Mouse (Mus musculus) cerebral cortex, adult 2 months (tissue): Measurements from ENCODE around the gene Gm21994.

Source experiments
- WGBS: fragments of 180-500 bp; shearing (Covaris S2); methylation state at CpG from one replicate; pipeline ENCODE4 v1.1.7; 2018; 5-methylcytosine and 5-hydroxymethylcytosine counted together

The Gm21994 gene

GRCm38 (mm10) chr2:150255491-150255890 is at the start of gene Gm21994:
Gene Gm21994, minus strand, starts transcription at chr2:150255591.
- WGBS = 46% methylated on average over 2 of the region's 2 CpGs

- WGBS = 31% methylated on average over 1 of the region's 1 CpGs
Measured at GRCm38 (mm10) chr2:150299096-150299495, 43.7 kb upstream of the Gm21994 start.

- WGBS = 89% methylated on average over 6 of the region's 6 CpGs
Measured at GRCm38 (mm10) chr2:150293669-150294068, 38.3 kb upstream of the Gm21994 start.

GRCm38 (mm10) chr2:150257291-150257690 is 1.9 kb upstream of the Gm21994 start, which contains the start of gene Gm14124:
Gene Gm14124, plus strand, starts transcription at chr2:150257517.
- 84% methylated on average over 4 of the region's 4 CpGs for WGBS

GRCm38 (mm10) chr2:150256861-150257260 is 1.5 kb upstream of the Gm21994 start:
- 57% methylated on average over 2 of the region's 2 CpGs for WGBS

GRCm38 (mm10) chr2:150243211-150243610 is 12.2 kb downstream of the Gm21994 start:
- WGBS = 90% methylated on average over 2 of the region's 2 CpGs

- WGBS = 14% methylated on average over 4 of the region's 4 CpGs
Measured at GRCm38 (mm10) chr2:150218363-150218725, 37.0 kb downstream of the Gm21994 start.

- 2% methylated on average over 15 of the region's 15 CpGs for WGBS
Measured at GRCm38 (mm10) chr2:150217600-150218362, 37.6 kb downstream of the Gm21994 start, which contains the start of gene Zfp937. Gene Zfp937, plus strand, starts transcription at chr2:150218073.
